Mouse (Mus musculus) C2C12 (cell line): ENCODE data around the gene Tmem150b. TPM values are rescaled to one million over a fixed set of nuclear protein-coding genes. Genes with fewer than 3 reads are reported as not detected.

Experiments used
- H3K27me3 ChIP-seq: one replicate; pipeline ENCODE4 v1.6.1; 2011; ENCODE audit not compliant: control insufficient read depth, insufficient read depth, insufficient read length
- H3K36me3 ChIP-seq: one replicate; pipeline ENCODE4 v1.6.1; 2011; ENCODE audit not compliant: control insufficient read depth, insufficient read depth
- H3K4me3 ChIP-seq: one replicate; pipeline ENCODE4 v1.5.1; 2011; ENCODE audit warnings: mild to moderate bottlenecking, control low read depth; ENCODE audit not compliant: poor library complexity, insufficient read depth, severe bottlenecking
- H3K79me2 ChIP-seq: one replicate; pipeline ENCODE4 v1.6.1; 2011; ENCODE audit not compliant: control insufficient read depth, insufficient read depth
- H3K79me3 ChIP-seq: one replicate; pipeline ENCODE4 v1.6.1; 2011; ENCODE audit warnings: low read depth, control low read depth
- H3ac ChIP-seq: one replicate; pipeline ENCODE3; 2011; ENCODE audit warnings: low read depth; ENCODE audit not compliant: control insufficient read depth, insufficient read length
- CEBPB ChIP-seq: IDR thresholded peaks from one replicate; pipeline ENCODE4 v1.6.1; 2011; ENCODE audit warnings: low read depth, mild to moderate bottlenecking, control low read depth, moderate library complexity
- CTCF ChIP-seq: IDR thresholded peaks from one replicate; pipeline ENCODE4 v1.5.1; 2011; ENCODE audit not compliant: control insufficient read depth, insufficient read depth, insufficient read length
- FOSL1 ChIP-seq: IDR thresholded peaks from one replicate; pipeline ENCODE4 v1.8.0; 2011; ENCODE audit warnings: mild to moderate bottlenecking, low read length; ENCODE audit not compliant: poor library complexity, insufficient read depth, severe bottlenecking
- MAX ChIP-seq: IDR thresholded peaks from one replicate; pipeline ENCODE4 v1.6.1; 2011; ENCODE audit warnings: mild to moderate bottlenecking, control low read depth
- MYOD1 ChIP-seq: IDR thresholded peaks from one replicate; pipeline ENCODE4 v1.6.1; 2011; ENCODE audit warnings: low read depth; ENCODE audit not compliant: control insufficient read depth, insufficient read length
- MYOG ChIP-seq: IDR thresholded peaks from one replicate; pipeline ENCODE4 v1.6.1; 2011; ENCODE audit not compliant: control insufficient read depth, insufficient read length; ENCODE audit errors: extremely low read depth
- USF1 ChIP-seq: IDR thresholded peaks from one replicate; pipeline ENCODE4 v1.6.1; 2011; ENCODE audit warnings: low read depth, mild to moderate bottlenecking, control low read depth, moderate library complexity
- polyA plus RNA-seq: library from polyadenylated mRNA; unstranded; fragments of >200 nt; fragmentation: generic; extraction: Trizol; gene quantifications from one replicate; pipeline ENCODE4 v1.2.1, GENCODE M21; 2012; ENCODE audit warnings: missing spikeins

Gene Tmem150b
- polyA plus RNA-seq, 1 experiment = 0.07 TPM

DNA sequence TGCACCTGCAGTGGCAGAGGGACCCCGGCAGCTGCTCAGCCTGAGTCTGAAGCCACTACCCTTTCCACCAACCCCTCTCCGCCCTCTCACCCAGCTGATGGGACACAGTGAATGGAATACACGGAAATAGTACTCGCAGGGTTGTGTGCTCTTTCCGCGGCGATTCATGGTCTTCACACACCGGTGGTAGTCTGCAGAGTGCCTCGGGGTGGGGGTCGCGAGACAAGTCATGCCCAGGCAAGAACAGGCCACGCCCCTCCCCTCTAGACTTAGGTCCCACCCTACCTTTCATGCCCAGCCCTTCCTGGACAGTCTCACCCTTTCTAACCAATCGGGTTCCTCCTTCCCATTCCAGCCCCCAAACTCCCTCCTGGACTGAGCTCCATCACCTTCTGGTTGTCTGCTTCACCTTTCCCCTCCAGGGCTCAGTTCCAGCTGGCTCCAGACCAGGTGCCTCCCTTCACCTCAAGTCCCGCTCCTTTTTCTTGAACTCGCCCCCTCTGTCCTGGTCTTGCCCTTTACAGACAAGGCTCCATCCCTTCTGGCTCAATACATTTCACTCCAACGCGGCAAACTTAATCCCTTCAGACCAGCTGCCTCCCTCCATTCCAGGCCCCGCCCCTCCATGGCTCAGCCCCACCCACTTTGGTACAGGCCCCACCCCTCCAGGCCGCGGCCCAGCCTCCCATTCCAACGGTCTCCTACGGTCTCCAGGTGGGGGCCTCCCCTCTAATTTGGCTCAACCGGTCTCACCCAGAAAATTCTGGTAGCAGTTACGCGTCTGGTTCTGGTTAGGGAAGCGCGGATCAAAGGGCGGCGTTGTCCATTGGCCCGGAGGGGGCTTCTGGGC, 27.1 kb upstream of the Tmem150b start:
- TF ChIP-seq MYOG (no peak), USF1 (no peak), MAX (no peak), CTCF (no peak), FOSL1 (no peak), MYOD1 (no peak), CEBPB (no peak)
- peaks cover 4% of the 10 kb centered on the region for H3K27me3 ChIP-seq

DNA sequence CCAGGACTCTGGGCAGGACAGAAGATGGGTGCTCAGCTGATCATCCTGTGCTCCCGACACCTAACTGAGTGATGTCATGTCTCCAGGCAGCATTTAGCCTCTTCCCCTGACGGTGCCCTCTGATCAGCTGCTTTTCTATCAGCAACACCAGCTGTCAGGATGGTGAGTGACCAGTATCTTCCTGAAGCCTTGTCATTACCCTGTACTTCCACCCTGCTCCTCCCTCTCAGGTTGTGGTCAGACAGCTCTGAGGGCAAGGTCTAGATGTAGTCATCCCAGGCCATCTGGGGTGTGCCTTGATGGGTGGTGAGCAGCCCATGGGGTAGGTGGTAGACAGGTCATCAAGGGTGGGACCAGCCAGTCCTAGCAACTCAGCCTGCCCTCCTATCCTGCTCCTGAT, 24.1 kb upstream of the Tmem150b start:
- H3ac ChIP-seq = no peak overlapping the region
- H3K79me2 ChIP-seq = no peaks in the 10 kb centered on the region
- no peak overlapping the region for H3K4me3 ChIP-seq
- TF ChIP-seq USF1 = no peak
- no peak for TF ChIP-seq MAX
- TF ChIP-seq CEBPB = no peak
- no peak for TF ChIP-seq MYOG
- no peak for TF ChIP-seq MYOD1
- no peak for TF ChIP-seq FOSL1
- TF ChIP-seq CTCF = no peak
- no peaks in the 10 kb centered on the region for H3K79me3 ChIP-seq
- H3K36me3 ChIP-seq = no peaks in the 10 kb centered on the region
- peaks cover 4% of the 10 kb centered on the region for H3K27me3 ChIP-seq

More for the DNA sequence above, 27.1 kb upstream of the Tmem150b start:
- H3ac ChIP-seq = no peak overlapping the region
- no peaks in the 10 kb centered on the region for H3K79me2 ChIP-seq
- H3K36me3 ChIP-seq = no peaks in the 10 kb centered on the region
- H3K79me3 ChIP-seq = no peaks in the 10 kb centered on the region
- H3K4me3 ChIP-seq = no peak overlapping the region

DNA sequence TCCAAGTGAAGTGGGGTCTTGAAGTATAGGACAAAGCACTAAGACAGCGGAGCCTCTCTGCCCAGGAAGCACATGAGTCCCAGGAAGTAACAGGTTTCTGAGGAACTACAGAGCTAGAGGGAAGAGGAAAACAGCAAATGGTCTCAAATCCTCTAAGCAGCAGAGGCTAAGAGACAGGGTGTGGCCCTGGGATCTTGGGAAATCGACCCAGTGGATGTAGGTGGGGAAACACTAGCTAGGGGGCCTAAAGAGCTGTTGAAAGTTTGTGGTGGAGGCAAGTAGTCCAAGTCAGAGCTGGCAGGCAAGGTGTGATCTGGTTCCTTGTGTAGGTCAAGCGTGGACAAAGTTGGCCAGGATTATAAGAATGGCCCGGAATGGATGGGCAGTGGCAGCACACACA, 23.3 kb upstream of the Tmem150b start:
- no peak for TF ChIP-seq FOSL1
- TF ChIP-seq MYOG = no peak
- TF ChIP-seq MAX = no peak
- no peak for TF ChIP-seq USF1
- TF ChIP-seq CTCF = no peak
- TF ChIP-seq CEBPB = no peak
- TF ChIP-seq MYOD1 = no peak
- no peaks in the 10 kb centered on the region for H3K79me2 ChIP-seq
- no peaks in the 10 kb centered on the region for H3K36me3 ChIP-seq
- H3K27me3 ChIP-seq = peaks cover 4% of the 10 kb centered on the region
- H3K4me3 ChIP-seq = no peak overlapping the region
- no peak overlapping the region for H3ac ChIP-seq
- no peaks in the 10 kb centered on the region for H3K79me3 ChIP-seq

DNA sequence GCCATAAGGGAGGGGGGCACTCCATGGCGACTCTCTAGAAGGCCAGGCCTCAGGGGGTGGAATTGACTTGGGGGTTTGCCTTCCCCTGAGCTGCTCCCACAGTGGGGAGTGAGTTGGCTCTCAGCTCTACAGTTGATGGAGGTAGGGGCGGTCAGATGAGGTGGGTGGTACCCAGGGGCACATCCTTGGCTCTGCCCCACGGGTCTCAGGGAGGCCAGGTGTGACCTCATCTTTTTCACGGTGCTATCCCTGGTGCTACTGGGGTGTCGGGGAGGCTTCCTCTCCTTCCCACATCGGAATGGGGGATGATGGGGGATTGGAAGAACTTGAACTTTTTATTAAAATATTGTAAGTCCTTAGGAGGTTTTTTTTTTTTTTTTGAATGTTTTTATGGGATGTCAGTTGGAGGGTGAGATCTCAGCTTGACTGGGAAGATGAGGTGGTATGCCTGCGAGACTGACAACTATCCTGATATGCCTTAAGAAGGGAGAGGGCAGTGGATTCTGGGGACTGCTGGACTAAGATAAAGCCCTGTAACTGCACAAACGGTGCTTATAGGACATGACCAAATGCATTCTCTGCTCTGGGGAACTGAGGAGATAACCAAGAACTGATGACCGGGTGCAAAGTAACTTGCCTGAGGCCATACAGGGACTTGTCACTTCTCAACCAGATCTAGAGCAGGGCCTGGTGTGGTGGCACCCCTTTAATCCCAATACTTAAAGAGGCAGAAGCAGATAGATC, 22.3 kb upstream of the Tmem150b start:
- TF ChIP-seq CTCF (no peak), MYOD1 (no peak), MYOG (no peak)

DNA sequence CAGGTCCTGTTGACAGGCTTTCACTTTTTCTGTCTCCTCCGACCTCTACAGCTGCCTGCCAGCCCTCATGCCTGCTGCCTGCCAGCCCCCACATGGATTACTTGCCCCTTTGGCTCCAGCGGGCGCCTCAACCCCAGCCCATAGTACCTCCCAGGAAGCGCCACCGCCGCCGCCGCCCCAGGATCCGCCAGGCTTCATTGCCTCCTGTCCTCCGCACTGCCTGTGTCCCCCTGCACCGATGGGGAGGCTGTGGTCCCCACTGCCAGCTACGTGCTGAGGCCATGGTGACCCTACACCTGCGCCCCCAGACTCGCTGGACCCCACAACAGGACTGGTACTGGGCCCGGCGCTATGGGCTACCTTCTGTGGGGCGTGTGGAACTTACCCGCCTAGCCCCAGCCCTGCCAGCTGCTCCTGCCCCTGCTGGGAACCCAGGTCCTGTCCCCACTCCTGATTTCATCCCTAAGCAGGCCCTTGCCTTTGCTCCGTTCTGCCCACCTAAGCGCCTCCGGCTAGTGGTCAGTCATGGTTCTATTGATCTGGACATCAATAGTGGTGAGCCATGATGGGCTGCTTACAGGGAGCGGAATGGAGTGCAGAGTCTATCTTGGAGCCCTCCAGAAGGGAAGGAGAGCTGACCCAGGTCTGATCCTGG, 21.4 kb upstream of the Tmem150b start:
- H3K4me3 ChIP-seq = no peak overlapping the region
- H3K27me3 ChIP-seq = no peaks in the 10 kb centered on the region
- H3K36me3 ChIP-seq = no peaks in the 10 kb centered on the region
- H3ac ChIP-seq = no peak overlapping the region
- no peak for TF ChIP-seq USF1
- TF ChIP-seq CEBPB = no peak
- no peaks in the 10 kb centered on the region for H3K79me2 ChIP-seq
- H3K79me3 ChIP-seq = no peaks in the 10 kb centered on the region

More for the DNA sequence above, 22.3 kb upstream of the Tmem150b start:
- no peaks in the 10 kb centered on the region for H3K79me3 ChIP-seq
- H3K36me3 ChIP-seq = no peaks in the 10 kb centered on the region
- H3K79me2 ChIP-seq = no peaks in the 10 kb centered on the region
- H3K4me3 ChIP-seq = no peak overlapping the region
- no peak overlapping the region for H3ac ChIP-seq
- H3K27me3 ChIP-seq = peaks cover 4% of the 10 kb centered on the region
